Mouse (Mus musculus) embryonic fibroblast, embryonic 13.5 days (primary cell): ENCODE data around the gene Mdga1.

Source experiments
- CTCF ChIP-seq: IDR thresholded peaks from 2 replicates; pipeline ENCODE4 v1.5.1; 2011; ENCODE audit warnings: mild to moderate bottlenecking, control low read depth, low read length, moderate library complexity, borderline replicate concordance; ENCODE audit not compliant: insufficient read depth
- POLR2A ChIP-seq: IDR thresholded peaks from 2 replicates; pipeline ENCODE4 v1.6.1; 2011; ENCODE audit warnings: low read depth, mild to moderate bottlenecking, control low read depth, low read length, moderate library complexity

- TF ChIP-seq POLR2A (no peak), CTCF (no peak)
Observed at GRCm38 (mm10) chr17:29795050-29795770, 174.7 kb downstream of the Mdga1 start.
